Mouse (Mus musculus) WW6 (cell line): ENCODE measurements around the gene Polr3c.
"Not testable (repeated sequence)": the region's sequence is repeated elsewhere in the genome, so short reads cannot be mapped to it uniquely, and the experiment has no call there.

Experiments used
- DNase-seq: peaks from one replicate; pipeline ENCODE4 v3.0.0-alpha.2; 2013; ENCODE audit warnings: low read depth, low spot score

Polr3c gene

GRCm38 (mm10) chr3:96708684-96709064 lies 18.8 kb downstream of the Polr3c start:
- no peak for DNase-seq

DNA sequence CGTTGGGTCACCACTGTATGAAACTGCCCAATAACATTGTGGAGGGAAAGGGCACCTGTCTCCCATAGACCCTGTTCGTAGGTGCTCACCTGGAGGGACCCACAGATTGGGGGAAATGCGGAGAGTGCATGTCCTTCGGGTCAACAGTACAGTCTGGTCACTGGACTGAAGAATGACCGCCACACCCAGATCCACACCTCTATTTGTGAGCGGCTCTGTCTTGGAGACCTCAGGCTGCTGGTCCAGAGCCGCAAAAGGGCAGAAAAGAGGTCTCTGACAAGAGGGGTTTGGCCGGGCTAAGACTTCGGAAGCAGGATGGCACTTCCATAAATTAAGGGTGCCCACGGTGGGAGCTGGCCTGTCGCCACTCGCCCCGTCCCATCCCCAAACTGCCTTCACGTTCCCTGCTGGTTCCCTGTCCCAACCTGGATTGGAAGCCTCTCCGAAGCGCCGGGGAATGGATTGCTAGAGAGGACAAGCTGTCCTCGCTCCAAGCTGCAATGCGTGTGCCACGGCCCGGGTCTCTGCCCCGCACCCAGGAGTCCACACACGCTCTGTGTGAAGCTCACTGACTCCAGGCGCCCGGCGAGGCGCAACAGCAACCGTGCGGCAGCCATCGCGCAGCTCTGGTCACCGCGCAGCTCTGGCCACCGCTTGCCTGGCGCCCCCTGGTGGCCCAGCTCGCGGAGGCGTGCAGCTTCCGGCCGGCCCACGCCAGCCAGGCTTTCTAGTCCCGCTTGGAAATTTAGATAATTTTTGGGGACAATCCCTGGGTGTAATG lies 19.3 kb downstream of the Polr3c start, which contains the start of gene Nudt17:
Gene Nudt17 (minus strand): TSS at position 660 of the 781 bp plus-strand sequence.
- no peak for DNase-seq

- no peak for DNase-seq
Measured at GRCm38 (mm10) chr3:96706984-96707383, 20.4 kb downstream of the Polr3c start.

DNA sequence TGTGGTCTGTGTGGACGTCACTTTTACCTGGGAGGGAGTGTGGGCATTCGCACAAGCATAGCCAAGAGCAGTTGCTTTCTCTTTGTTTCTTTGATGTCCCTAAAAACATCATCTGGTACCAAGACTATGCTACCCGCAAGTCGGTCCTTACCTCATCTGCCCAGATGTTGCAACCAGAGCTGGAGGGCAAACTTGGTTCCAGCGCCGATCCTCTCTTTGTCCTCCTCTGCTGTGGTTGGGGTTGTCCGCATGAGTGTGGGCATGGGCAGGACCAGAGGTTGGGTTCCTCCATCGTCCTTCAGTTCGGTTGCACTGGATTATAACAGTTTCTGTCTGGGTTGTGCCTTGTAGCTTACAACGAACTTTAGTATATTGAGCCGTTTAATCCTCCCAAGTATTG lies 21.2 kb downstream of the Polr3c start:
- no peak for DNase-seq

GRCm38 (mm10) chr3:96704778-96705177 lies 22.6 kb downstream of the Polr3c start:
- DNase-seq: no peak

DNA sequence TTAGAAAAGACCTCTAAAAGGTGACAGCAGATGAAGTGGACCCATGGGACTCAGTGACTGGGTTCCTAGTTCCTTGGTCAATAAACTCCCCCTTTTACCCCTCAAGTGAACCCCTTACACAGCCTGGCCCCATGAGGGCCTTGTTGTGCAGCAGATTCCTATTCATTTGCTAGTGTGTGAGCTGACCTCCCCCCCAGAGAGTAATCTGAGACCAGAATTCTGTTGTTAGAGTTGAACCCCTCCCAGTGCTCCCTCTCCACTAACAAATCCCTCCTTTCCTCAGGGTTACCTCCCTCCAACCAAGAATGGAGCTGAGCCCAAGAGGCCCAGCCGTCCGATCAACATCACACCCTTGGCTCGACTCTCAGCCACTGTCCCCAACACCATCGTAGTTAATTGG lies 26.4 kb downstream of the Polr3c start:
- DNase-seq: no peak

GRCm38 (mm10) chr3:96700376-96700775 lies 27.1 kb downstream of the Polr3c start:
- no peak for DNase-seq

DNA sequence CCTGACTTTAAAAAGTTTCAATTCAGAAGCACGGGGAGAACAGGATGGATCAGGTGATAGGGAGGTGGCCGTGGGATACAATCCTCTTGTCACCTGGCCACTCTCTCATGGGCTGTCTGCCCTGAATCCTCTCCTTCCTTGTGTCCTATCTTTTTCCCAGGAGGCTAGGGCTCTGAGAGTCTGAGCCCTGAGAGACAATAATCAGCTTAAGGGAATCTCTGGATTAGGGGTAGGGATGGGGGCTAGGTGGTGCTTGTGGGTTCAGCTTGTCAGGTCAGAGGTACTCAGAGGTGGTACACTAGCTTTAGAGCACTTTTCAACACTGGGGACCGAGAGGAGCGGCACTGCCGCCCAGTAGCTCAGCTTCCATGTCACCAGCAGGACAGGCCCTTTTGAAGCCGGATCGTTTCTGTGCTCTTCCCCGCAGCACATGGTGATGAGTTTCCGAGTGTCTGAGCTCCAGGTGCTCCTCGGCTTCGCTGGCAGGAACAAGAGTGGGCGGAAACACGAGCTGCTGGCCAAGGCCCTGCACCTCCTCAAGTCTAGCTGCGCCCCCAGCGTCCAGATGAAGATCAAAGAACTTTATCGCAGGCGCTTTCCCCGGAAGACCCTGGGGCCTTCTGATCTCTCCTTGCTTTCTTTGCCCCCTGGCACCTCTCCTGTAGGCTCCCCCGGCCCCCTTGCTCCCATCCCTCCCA lies 28.3 kb downstream of the Polr3c start:
- no peak for DNase-seq

GRCm38 (mm10) chr3:96696766-96697732 lies 30.4 kb downstream of the Polr3c start:
- peak; percentile 83 for DNase-seq

DNA sequence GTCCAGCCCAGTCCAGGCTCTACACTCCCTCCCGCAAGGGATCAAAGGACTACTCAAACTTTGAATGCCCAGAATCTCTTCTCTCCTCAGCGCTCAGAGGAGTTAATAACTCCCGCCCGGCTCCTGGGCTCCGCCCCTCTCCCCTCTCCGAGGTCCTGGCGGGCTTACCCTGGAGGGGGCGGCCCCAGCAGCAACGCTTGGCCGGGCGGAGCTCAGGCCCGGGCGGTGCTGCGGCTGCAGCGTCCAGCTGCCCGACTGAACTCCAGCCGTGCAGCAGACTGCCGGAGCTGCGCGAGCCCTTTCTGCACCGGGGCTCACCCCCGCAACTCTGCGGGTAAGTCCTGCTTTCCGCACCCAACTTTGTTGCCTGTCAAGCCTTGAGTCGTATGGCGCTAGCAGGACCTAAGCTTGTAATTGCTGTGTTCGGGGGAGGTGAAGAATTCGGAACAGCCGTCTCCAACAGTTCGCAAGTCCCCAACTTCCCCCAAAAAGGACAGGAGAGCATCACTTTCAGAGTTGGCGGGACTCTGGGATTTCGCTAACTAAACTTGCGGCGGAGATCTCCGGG lies 31.1 kb downstream of the Polr3c start, which contains the start of gene Pias3:
Gene Pias3 (plus strand): TSS at position 187 of the 568 bp plus-strand sequence.
- DNase-seq: peak; percentile 77

DNA sequence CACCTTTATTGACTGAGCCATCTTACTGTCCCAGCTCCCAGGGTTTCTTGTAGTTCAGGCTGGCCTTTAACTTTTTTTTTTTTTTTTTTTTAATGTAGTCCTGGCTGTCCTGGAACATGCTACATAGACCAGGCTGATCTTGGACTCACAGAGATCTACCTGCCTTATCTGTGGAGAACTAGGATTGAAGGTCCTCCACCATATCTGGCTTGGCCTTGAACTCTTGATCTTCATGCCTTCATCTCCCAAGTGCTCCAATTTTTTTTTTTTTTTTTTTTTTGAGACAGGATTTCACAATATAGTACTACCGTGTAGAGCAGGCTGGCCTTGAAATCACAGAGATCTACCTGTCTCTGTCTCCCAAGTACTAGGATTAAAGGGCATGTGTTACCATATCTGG lies 33.8 kb downstream of the Polr3c start:
- no peak for DNase-seq

- no peak for DNase-seq
Measured at GRCm38 (mm10) chr3:96692506-96692905, 34.9 kb downstream of the Polr3c start.

DNA sequence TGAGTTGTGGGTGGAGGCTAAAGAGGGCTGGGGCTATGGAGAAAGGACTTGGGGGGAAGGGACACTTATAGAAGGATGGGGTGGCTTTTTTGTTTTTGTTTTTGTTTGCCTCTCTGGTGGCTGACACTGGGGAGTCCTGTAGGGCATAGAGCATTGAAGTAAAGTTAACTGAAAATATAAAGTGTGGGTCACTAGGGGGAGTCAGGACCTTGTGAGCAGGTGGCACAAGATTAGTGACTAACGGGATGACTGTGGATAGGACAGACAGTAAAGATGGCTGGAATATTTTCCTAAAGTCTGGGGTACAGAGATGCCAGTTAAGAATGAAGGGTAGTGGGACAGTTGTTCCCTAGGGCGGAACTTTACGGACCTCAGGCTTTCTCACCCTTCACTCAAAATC lies 37.1 kb downstream of the Polr3c start:
- no peak for DNase-seq

DNA sequence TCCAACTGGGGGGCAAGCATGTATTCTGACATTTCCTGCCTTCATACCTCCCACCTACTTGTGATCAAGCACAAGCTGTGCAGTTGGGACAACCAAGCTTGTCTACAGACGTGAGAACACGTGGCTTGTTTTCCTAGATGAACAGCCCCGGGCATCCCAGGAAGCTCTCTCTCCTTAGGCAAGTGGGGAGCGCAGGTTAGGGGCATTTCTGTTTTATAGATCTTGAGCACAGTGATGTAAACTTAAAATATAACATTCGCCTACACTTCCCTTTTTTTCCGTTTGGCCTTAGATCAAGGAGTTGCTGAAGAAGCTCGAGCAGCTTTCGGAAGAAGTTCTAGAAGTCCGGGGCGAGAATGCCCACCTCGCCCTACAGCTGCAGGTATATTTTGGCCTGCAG lies 38.6 kb downstream of the Polr3c start:
- no peak for DNase-seq

DNA sequence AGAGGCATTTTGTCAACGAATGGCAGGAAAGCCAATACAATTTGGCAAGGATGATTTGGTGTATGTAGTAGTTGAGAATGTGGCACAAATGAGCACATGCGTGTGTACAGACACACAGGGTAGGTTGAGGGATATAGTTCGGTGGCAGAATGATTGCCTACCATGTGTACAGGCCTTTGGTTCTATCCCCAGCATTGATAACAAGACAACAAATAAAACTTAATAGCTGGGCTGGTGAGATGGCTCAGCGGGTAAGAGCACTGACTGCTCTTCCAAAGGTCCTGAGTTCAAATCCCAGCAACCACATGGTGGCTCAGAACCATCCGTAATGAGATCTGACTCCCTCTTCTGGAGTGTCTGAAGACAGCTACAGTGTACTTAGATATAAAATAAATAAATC lies 41.4 kb downstream of the Polr3c start:
- DNase-seq: not testable (repeated sequence)

DNA sequence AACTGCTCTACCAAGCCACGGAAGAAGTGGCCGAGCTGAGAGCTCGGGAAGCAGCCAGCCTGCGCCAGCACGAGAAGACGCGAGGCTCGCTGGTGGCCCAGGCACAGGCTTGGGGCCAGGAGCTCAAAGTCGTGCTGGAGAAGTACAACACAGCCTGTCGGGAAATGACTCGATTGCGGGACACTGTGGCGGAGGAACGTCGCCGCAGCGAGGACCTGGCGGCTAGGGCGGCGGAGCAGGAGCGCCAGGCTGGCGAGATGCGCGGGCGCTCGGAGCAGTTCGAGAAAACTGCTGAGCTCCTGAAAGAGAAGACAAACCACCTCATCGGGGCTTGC lies 42.6 kb downstream of the Polr3c start:
- no peak for DNase-seq

- DNase-seq: no peak
Measured at GRCm38 (mm10) chr3:96684151-96684821, 43.1 kb downstream of the Polr3c start.

GRCm38 (mm10) chr3:96683496-96683895 lies 43.9 kb downstream of the Polr3c start:
- no peak for DNase-seq

- no peak for DNase-seq
Measured at GRCm38 (mm10) chr3:96680269-96680956, 47.0 kb downstream of the Polr3c start.

- no peak for DNase-seq
Measured at GRCm38 (mm10) chr3:96679159-96679674, 48.2 kb downstream of the Polr3c start.
